Mouse (Mus musculus): ENCODE results near the gene Gm765. TPM values are rescaled to one million over a fixed set of nuclear protein-coding genes. Genes with fewer than 3 reads are reported as not detected.

Gene Gm765
- total RNA-seq (2023): not detected

GRCm38 (mm10) chr6:98342654-98343053 is at the start of gene Gm765:
Gene Gm765 (minus strand): TSS chr6:98342754.

Data from monocyte, adult 59 days (primary cell).